Mouse (Mus musculus) heart, embryonic 14.5 days (tissue): ENCODE data around the gene Fam161a. TPM values are rescaled to one million over a fixed set of nuclear protein-coding genes. Genes with fewer than 3 reads are reported as not detected.

ENCODE experiments used
- ATAC-seq: fragments of 200-750 bp; cut with Nextera tagmentation; 2 replicates; pipeline ENCODE4 v1.8.0; 2017; ENCODE audit warnings: low read depth, moderate TSS enrichment; ENCODE audit not compliant: insufficient number of reproducible peaks, insufficient read depth, low FRiP score
- H3K27ac ChIP-seq, 2 experiments: fragments of 200-500 bp in 1 of 2; fragments of 300-500 bp in 1 of 2; sonication (generic) in 1 of 2; replicated peaks in 1 of 2; 2 replicates each; pipeline ENCODE4 v1.5.1; 2012 to 2014; ENCODE audit warnings: low read depth in 2 of 2, low read length in 2 of 2, control low read depth in 1 of 2, mild to moderate bottlenecking in 1 of 2, mixed read lengths in 1 of 2; ENCODE audit not compliant: control insufficient read depth in 1 of 2, insufficient read depth in 1 of 2
- H3K27me3 ChIP-seq: fragments of 300-500 bp; sonication (generic); 2 replicates; pipeline ENCODE4 v1.6.1; 2014; ENCODE audit warnings: mild to moderate bottlenecking, low read length, control low read depth; ENCODE audit not compliant: control insufficient read depth, insufficient read depth
- H3K36me3 ChIP-seq: fragments of 300-500 bp; sonication (generic); 2 replicates; pipeline ENCODE4 v1.6.1; 2014; ENCODE audit warnings: mild to moderate bottlenecking, control low read depth, low read length, mixed read lengths; ENCODE audit not compliant: control insufficient read depth, insufficient read depth
- H3K4me1 ChIP-seq, 2 experiments: fragments of 200-500 bp in 1 of 2; fragments of 300-500 bp in 1 of 2; sonication (generic) in 1 of 2; 2 replicates each; pipeline ENCODE4 v1.6.1; 2012 to 2014; ENCODE audit warnings: low read length in 2 of 2, control low read depth in 1 of 2, mixed read lengths in 1 of 2; ENCODE audit not compliant: control insufficient read depth in 2 of 2, insufficient read depth in 2 of 2
- H3K4me2 ChIP-seq: fragments of 300-500 bp; sonication (generic); 2 replicates; pipeline ENCODE4 v1.6.1; 2014; ENCODE audit warnings: mild to moderate bottlenecking, low read length
- H3K4me3 ChIP-seq, 2 experiments: fragments of 200-500 bp in 1 of 2; fragments of 300-500 bp in 1 of 2; sonication (generic) in 1 of 2; 2 replicates each; pipeline ENCODE4 v1.5.1; 2012 to 2014; ENCODE audit warnings: low read length in 2 of 2, mild to moderate bottlenecking in 2 of 2, control low read depth in 1 of 2, low read depth in 1 of 2, moderate library complexity in 1 of 2; ENCODE audit not compliant: control insufficient read depth in 1 of 2, insufficient read depth in 1 of 2
- H3K9ac ChIP-seq: fragments of 300-500 bp; sonication (generic); 2 replicates; pipeline ENCODE4 v1.6.1; 2014; ENCODE audit warnings: mild to moderate bottlenecking, low read length
- H3K9me3 ChIP-seq: fragments of 300-500 bp; sonication (generic); 2 replicates; pipeline ENCODE4 v1.6.1; 2016; ENCODE audit warnings: low read length, control low read depth; ENCODE audit not compliant: control insufficient read depth
- WGBS: fragments of 180-500 bp; shearing (Covaris S2); extraction: QIAGEN DNeasy Blood & Tissue Kit; methylation state at CpG from one replicate; pipeline ENCODE4 v1.1.7; 2014; 5-methylcytosine and 5-hydroxymethylcytosine counted together
- polyA plus RNA-seq: library from polyadenylated mRNA; unstranded; fragments of >200 nt; fragmentation: Nextera tagmentation; extraction: Ambion mirVana; gene quantifications from 2 replicates; pipeline ENCODE4 v1.2.1, GENCODE M21; 2014

Fam161a gene
- polyA plus RNA-seq, 1 experiment from 2014 or later = 2.8 TPM

DNA sequence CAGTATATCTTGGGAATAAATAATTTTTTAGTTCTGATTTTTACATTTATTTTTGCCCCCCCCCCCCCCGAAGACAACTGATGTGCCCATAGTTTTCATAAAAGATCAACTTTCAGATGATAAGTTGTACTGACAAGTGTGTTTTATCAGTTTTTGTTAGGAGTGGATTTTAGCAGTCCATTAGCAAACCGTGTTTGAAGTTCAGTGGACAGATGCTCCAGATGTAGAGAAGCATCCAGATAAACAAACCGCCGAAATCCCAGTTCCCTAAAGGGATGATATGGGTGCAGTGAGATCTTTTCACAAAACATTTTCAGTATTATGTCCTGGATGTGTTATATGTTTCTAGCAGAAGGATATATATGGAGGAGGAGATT is 1.5 kb downstream of the Fam161a start:
- 27% methylated on average over 4 of the region's 4 CpGs for WGBS

DNA sequence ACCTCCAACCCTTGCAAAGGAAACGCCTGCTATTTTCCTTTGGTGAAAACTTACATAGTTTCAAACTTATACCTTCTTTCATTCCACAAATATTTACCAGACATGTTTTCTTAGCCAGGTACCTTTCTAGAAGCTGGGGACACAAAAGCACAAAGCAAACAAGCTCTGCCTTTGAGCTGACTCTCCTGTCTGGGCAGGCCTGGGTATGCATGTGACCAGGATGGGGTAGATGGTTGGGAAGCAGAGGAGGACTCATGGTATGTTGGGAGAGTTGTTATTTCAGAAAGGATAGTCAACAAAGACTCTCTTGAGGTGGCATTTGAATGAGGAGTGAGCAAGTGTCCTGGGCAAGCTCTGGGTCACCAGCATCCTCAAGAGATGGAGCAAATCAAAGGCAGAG is 5.8 kb downstream of the Fam161a start:
- Histone ChIP-seq H3K4me1 (no peaks in the 10 kb centered on the region), H3K4me2 (no peak overlapping the region), H3K9me3 (0 out of 2 replicates have a peak, but pooled peaks cover under 1% of the 10 kb centered on the region), H3K27ac (no peak overlapping the region), H3K4me3 (no peak overlapping the region), H3K9ac (no peak overlapping the region), H3K27me3 (no peaks in the 10 kb centered on the region), H3K36me3 (no peaks in the 10 kb centered on the region)
- WGBS = 75% methylated on average over 1 of the region's 1 CpGs
- no peak for ATAC-seq

More for the DNA sequence above, 1.5 kb downstream of the Fam161a start:
- no peak for ATAC-seq
- no peaks in the 10 kb centered on the region for H3K27me3 ChIP-seq
- H3K4me3 ChIP-seq = peak overlapping the region; percentile 63 to 93; a peak in 3 of 4 replicates
- H3K9me3 ChIP-seq = no peaks in the 10 kb centered on the region
- 0 out of 4 replicates have a peak, but pooled peaks cover 0 to 4% of the 10 kb centered on the region in 2 experiments for H3K4me1 ChIP-seq
- H3K9ac ChIP-seq = peak overlapping the region; percentile 80
- H3K4me2 ChIP-seq = peak overlapping the region; percentile 88
- no peak overlapping the region for H3K27ac ChIP-seq
- H3K36me3 ChIP-seq = peaks cover 23% of the 10 kb centered on the region

DNA sequence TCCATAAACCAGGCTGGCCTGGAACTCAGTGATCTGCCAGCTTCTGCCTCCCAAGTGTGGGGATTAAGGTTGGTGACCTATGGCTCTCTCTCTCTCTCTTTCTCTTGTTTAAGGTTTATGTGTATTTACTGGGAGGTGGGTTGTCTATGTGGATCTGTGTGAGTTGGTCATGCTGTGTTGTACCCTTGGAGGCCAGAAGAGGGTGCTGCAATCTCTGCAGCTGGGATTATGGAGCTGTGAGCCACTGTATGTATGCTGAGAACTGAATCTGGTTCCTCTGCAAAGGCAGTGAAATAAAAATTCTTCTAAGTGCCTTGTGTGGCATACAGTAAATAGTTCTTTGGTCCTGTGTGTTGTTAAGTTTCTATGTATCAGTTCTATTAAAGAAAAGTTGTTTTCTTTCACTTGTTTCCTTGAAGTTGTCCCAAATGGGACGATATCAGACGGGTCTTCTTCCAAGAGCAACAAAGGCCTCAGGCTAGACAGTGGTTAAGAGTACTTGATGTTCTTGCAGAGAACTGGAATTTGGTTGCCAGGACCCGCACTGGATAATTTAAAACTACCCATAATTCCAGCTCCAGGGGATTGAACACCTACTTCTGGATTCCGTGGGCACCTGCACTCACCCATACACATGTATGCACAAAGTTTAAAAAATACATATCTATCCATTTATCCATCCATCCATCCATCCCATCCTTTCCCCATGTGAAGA is 6.4 kb downstream of the Fam161a start:
- no peak overlapping the region for H3K9ac ChIP-seq
- no peak overlapping the region for H3K4me3 ChIP-seq
- H3K36me3 ChIP-seq = no peaks in the 10 kb centered on the region
- H3K4me2 ChIP-seq = no peak overlapping the region
- no peak for ATAC-seq
- H3K27me3 ChIP-seq = no peaks in the 10 kb centered on the region
- H3K27ac ChIP-seq = no peak overlapping the region
- 89% methylated on average over 4 of the region's 4 CpGs for WGBS
- no peaks in the 10 kb centered on the region for H3K4me1 ChIP-seq
- 0 out of 2 replicates have a peak, but pooled peaks cover 5% of the 10 kb centered on the region for H3K9me3 ChIP-seq

DNA sequence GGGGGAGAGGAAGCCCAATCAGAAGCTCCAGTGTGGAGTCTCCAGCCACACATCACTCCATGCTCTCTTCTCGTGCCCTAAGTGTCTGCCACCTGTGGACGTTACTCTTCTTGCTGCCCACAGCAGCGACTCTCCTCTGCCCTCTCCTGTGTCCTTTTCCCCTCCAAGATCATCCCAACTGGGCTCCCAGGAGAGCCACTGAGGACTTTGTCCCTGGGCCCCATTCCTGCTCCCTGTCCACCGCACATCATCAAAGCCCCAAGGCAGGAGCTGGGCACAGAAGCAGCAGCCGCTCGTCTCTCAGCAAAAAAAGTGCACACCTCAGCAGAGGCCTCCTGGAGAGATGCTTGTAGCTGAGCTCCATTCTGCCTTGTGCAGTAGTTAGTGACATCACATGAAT is 7.7 kb downstream of the Fam161a start:
- no peak overlapping the region for H3K27ac ChIP-seq
- no peaks in the 10 kb centered on the region for H3K4me1 ChIP-seq
- H3K9me3 ChIP-seq = 0 out of 2 replicates have a peak, but pooled peaks cover 5% of the 10 kb centered on the region
- no peak overlapping the region for H3K4me2 ChIP-seq
- H3K9ac ChIP-seq = no peak overlapping the region
- no peaks in the 10 kb centered on the region for H3K36me3 ChIP-seq
- 65% methylated on average over 6 of the region's 6 CpGs for WGBS
- no peak overlapping the region for H3K4me3 ChIP-seq
- ATAC-seq = no peak
- no peaks in the 10 kb centered on the region for H3K27me3 ChIP-seq

DNA sequence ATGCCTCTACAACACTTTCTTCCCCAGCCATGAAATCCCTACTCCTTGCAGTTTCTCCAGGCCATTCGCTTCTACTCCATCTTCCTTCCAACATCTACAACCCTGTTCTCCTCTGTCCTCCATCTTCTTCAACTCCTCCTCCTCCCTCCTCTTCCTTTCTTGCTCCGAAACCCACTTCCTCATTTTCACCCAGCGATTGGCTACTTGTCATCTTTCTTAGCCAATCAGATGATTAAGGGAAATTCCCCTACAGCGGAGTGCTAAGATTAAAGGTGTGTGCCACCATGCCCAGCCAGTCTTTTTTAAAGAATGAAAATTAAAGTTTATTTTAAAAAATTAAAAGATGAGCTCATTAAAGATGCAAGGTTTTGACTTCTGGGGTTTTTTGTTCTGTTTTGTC is 10.6 kb downstream of the Fam161a start:
- whole genome bisulfite sequencing = 88% methylated on average over 4 of the region's 4 CpGs
- H3K4me3 ChIP-seq = no peak overlapping the region

DNA sequence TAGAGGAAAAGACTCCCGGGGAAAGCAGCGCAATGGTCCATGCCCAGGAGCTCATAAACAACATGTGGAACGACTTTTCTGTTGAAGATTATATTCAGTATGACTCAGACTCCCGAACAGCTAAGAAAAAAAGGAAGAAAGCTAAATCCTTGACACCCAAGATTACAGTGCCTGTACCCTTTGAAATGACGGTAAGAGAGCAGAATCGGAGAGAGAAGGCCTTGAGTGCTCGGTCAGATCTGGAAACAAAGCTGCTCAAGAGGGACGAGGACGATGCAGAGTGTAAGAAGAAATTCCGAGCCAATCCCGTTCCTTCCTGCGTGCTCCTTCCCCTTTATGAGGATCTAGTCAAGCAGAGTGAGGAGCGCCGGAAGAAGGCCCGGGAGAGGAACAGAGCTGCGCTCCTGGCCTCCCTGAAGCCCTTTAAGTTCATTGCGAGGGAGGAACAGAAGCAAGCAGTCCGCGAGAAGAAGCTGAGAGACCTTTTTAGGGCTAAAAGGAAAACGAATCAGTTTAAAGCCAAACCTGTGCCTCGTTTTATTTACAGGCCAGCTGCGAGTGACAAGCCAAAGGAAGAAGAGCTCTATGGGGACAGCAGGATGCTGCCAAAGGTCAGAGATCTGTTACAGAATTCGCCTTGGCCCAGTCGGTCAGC is 12.9 kb downstream of the Fam161a start:
- Histone ChIP-seq H3K9ac (no peak overlapping the region), H3K27me3 (no peaks in the 10 kb centered on the region), H3K4me2 (no peak overlapping the region), H3K4me1 (no peaks in the 10 kb centered on the region), H3K4me3 (no peak overlapping the region), H3K36me3 (no peaks in the 10 kb centered on the region), H3K27ac (no peak overlapping the region), H3K9me3 (0 out of 2 replicates have a peak, but pooled peaks cover 5% of the 10 kb centered on the region)
- WGBS = 66% methylated on average over 24 of the region's 24 CpGs
- ATAC-seq = no peak

More for the DNA sequence above, 10.6 kb downstream of the Fam161a start:
- no peak for ATAC-seq
- H3K36me3 ChIP-seq = no peaks in the 10 kb centered on the region
- no peaks in the 10 kb centered on the region for H3K4me1 ChIP-seq
- no peak overlapping the region for H3K27ac ChIP-seq
- H3K4me2 ChIP-seq = no peak overlapping the region
- 0 out of 2 replicates have a peak, but pooled peaks cover 5% of the 10 kb centered on the region for H3K9me3 ChIP-seq
- no peaks in the 10 kb centered on the region for H3K27me3 ChIP-seq
- no peak overlapping the region for H3K9ac ChIP-seq

DNA sequence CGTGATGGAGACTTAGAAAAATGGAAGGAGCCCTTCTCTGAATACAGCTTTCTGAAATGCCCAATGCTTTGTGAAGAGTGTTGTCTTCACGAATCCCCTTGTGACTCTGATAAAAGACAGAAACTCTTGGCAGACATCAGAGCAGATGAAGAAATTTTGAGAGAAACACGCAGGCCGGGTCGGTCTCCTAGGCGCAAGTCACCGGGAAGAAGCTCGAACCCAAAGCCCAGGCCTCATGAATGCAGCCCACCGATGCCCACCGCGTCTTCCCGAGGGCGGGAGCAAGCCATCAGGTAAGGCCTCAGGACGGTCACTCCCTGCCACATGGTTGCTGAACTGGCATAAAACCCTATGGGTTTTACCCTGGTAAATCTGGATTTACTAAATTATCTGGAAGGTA is 13.5 kb downstream of the Fam161a start:
- Histone ChIP-seq H3K36me3 (no peaks in the 10 kb centered on the region), H3K4me2 (no peak overlapping the region), H3K4me1 (no peaks in the 10 kb centered on the region), H3K9me3 (0 out of 2 replicates have a peak, but pooled peaks cover 5% of the 10 kb centered on the region), H3K9ac (no peak overlapping the region), H3K4me3 (no peak overlapping the region), H3K27me3 (no peaks in the 10 kb centered on the region), H3K27ac (no peak overlapping the region)
- 90% methylated on average over 14 of the region's 14 CpGs for WGBS
- no peak for ATAC-seq
